Mouse (Mus musculus): ENCODE measurements at regions not wholly inside any gene's neighbourhood (a gene's known extent, or its start where the extent isn't known, plus 50 kb on each side); places are given as distances from the start of the nearest gene placed in this dataset.
A peak's percentile ranks its signal among the peaks of the same experiment; 100 is the strongest.

DNA sequence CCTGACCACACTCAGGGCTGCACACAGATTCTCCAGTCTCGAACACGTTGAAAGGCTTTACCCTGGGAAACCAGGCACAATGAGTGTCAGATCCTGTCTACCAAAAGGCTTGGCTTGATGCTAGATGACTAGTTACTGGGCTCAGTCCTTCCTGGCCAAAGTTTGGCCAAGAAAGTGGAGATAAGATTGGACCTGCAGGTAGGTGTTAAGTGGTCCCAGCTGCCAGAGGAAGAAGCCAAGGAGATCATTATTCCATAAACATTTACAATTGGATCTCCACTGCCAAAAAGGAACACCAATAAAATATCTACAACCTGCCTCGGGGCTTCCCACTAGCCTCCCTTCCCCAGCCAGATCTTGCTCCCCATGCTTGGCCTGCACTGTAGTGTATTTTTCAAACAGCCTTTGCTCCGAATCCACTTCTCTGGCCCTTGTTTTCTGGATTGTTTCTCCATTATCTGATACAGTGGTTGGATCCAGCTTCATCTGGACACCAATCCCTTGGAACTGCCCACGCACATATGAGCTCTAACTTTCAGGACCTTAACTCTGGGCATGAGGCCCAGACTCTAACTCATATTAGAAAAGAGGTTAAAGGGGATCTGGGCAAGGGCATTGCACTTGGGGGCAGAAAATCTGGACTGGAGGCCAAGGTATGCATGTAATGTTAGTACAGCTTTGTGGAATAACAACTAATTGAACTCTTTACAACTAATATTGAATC, 345.3 kb upstream of the Intu start:
- no peak for DNase-seq (ENCODE audit: low spot score)
- H3K36me3 ChIP-seq: no peaks in the 10 kb centered on the region
- H3K27ac ChIP-seq: no peak overlapping the region
- H3K4me3 ChIP-seq: no peak overlapping the region
- H3K4me1 ChIP-seq (replicated peaks): no peaks in the 10 kb centered on the region
- 93% methylated on average over 5 of the region's 5 CpGs for WGBS
- no peaks in the 10 kb centered on the region for H3K27me3 ChIP-seq (ENCODE audit: insufficient read depth, poor library complexity, severe bottlenecking)
- H3K9me3 ChIP-seq: no peaks in the 10 kb centered on the region

- no peaks in the 10 kb centered on the region for H3K4me1 ChIP-seq (replicated peaks)
- no peaks in the 10 kb centered on the region for H3K27me3 ChIP-seq (ENCODE audit: insufficient read depth, poor library complexity, severe bottlenecking)
- no peaks in the 10 kb centered on the region for H3K36me3 ChIP-seq
- no peak for DNase-seq (ENCODE audit: low spot score)
- WGBS: 82% methylated on average over 6 of the region's 6 CpGs
- no peak overlapping the region for H3K4me3 ChIP-seq
- no peak overlapping the region for H3K27ac ChIP-seq
- H3K9me3 ChIP-seq: no peaks in the 10 kb centered on the region
Measured at GRCm38 (mm10) chr3:40189529-40189928, 341.6 kb upstream of the Intu start.

DNA sequence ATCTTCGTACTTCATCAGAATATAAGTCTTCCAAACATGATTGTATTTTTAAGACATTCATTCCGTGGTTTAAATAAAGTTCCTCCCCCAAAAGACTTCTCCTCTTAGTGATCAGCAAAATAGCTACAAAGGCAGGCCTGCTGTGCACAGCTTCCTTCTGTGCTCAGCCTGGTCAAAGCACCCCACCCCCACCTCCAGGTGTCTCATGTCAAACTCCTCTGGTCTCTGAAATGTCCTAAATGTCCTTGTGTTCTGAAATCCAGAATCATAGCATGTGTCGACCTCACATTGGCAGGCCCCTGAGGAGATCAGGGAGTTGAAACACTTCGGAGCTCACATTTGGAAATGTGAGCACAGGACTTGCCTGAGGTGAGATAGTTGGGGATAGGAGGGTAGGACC, 341.1 kb upstream of the Intu start:
- no peak for DNase-seq (ENCODE audit: low spot score)
- WGBS: 66% methylated on average over 4 of the region's 4 CpGs
- Histone ChIP-seq H3K27ac (no peak overlapping the region), H3K9me3 (no peaks in the 10 kb centered on the region), H3K4me1 (replicated peaks) (no peaks in the 10 kb centered on the region), H3K27me3 (ENCODE audit: insufficient read depth, poor library complexity, severe bottlenecking) (no peaks in the 10 kb centered on the region), H3K4me3 (no peak overlapping the region), H3K36me3 (no peaks in the 10 kb centered on the region)

GRCm38 (mm10) chr3:40200174-40200573, 330.9 kb upstream of the Intu start:
- H3K27me3 ChIP-seq (ENCODE audit: insufficient read depth, poor library complexity, severe bottlenecking): no peaks in the 10 kb centered on the region
- no peaks in the 10 kb centered on the region for H3K4me1 ChIP-seq (replicated peaks)
- DNase-seq (ENCODE audit: low spot score): no peak
- WGBS: 91% methylated on average over 4 of the region's 4 CpGs
- no peaks in the 10 kb centered on the region for H3K36me3 ChIP-seq
- no peaks in the 10 kb centered on the region for H3K9me3 ChIP-seq
- no peak overlapping the region for H3K27ac ChIP-seq
- H3K4me3 ChIP-seq: no peak overlapping the region

- H3K4me1 ChIP-seq (replicated peaks): peaks cover 11% of the 10 kb centered on the region
- no peaks in the 10 kb centered on the region for H3K27me3 ChIP-seq (ENCODE audit: insufficient read depth, poor library complexity, severe bottlenecking)
- WGBS: 54% methylated on average over 4 of the region's 4 CpGs
- no peak overlapping the region for H3K27ac ChIP-seq
- DNase-seq (ENCODE audit: low spot score): no peak
- no peak overlapping the region for H3K4me3 ChIP-seq
- no peaks in the 10 kb centered on the region for H3K36me3 ChIP-seq
- no peaks in the 10 kb centered on the region for H3K9me3 ChIP-seq
Measured at GRCm38 (mm10) chr3:40206326-40206725, 324.8 kb upstream of the Intu start.

- Histone ChIP-seq H3K9me3 (no peaks in the 10 kb centered on the region), H3K4me3 (no peak overlapping the region), H3K36me3 (no peaks in the 10 kb centered on the region), H3K27me3 (ENCODE audit: insufficient read depth, poor library complexity, severe bottlenecking) (no peaks in the 10 kb centered on the region), H3K27ac (no peak overlapping the region), H3K4me1 (replicated peaks) (no peaks in the 10 kb centered on the region)
- DNase-seq (ENCODE audit: low spot score): no peak
Measured at GRCm38 (mm10) chr3:40211793-40212192, 319.3 kb upstream of the Intu start.

- H3K4me3 ChIP-seq: no peak overlapping the region
- H3K36me3 ChIP-seq: no peaks in the 10 kb centered on the region
- no peaks in the 10 kb centered on the region for H3K9me3 ChIP-seq
- 89% methylated on average over 1 of the region's 1 CpGs for WGBS
- H3K27ac ChIP-seq: no peak overlapping the region
- DNase-seq (ENCODE audit: low spot score): no peak
- H3K4me1 ChIP-seq (replicated peaks): no peaks in the 10 kb centered on the region
- H3K27me3 ChIP-seq (ENCODE audit: insufficient read depth, poor library complexity, severe bottlenecking): no peaks in the 10 kb centered on the region
Measured at GRCm38 (mm10) chr3:40226772-40227171, 304.3 kb upstream of the Intu start.

DNA sequence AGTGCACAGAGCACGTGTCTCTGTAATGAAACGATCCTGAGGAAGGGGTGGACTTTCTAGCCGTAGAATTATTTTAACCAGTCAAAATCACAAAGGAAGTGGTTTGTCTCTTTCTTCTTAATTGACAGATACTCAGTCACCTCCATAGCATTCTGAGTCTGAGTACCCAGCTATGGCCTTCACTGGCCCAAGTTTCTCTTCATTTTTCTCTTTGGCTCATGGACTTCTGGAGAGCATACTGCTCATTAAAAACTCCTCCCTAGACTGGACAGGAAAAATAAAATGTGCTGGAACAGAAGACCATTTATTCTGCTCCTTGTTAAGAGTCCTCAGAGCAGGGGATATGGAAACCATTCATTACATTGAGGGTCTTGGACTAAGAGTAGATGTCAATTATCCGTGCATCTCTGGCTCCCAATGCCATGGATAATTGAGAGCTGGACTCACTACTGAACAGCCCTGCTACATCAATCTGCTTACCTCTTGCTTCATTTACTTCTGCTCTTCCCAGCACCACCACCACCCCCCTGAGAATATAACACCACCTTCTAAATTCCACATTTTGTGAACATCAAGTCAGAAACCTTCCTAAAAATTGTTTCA, 287.5 kb upstream of the Intu start:
- WGBS: 80% methylated on average over 4 of the region's 4 CpGs
- H3K4me1 ChIP-seq (replicated peaks): no peaks in the 10 kb centered on the region
- DNase-seq (ENCODE audit: low spot score): no peak
- no peak overlapping the region for H3K4me3 ChIP-seq
- no peaks in the 10 kb centered on the region for H3K36me3 ChIP-seq
- no peaks in the 10 kb centered on the region for H3K9me3 ChIP-seq
- no peak overlapping the region for H3K27ac ChIP-seq
- H3K27me3 ChIP-seq (ENCODE audit: insufficient read depth, poor library complexity, severe bottlenecking): no peaks in the 10 kb centered on the region

DNA sequence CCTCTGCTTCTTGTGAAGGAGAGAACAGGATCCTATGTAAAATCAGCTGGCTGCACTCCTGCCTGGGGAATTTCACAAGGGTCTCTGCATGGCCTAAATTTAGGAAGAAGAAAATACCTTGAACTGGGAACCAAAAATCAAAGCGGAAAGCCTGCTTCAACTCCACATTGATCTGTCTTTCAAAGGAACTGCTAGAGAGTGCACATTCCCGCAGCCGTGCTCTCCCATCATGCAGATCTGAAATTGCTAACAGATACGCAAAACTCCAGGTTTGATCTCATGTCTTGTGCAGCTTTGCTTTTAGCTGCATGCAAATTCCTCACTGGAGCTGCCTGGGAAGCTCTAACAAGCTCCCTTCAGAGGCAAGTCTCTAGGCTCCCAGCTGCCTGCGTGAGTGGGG, 276.7 kb upstream of the Intu start:
- Histone ChIP-seq H3K9me3 (no peaks in the 10 kb centered on the region), H3K27ac (no peak overlapping the region), H3K4me1 (replicated peaks) (peaks cover 10% of the 10 kb centered on the region; the same call in 1 of the 2 replicates), H3K4me3 (no peak overlapping the region), H3K27me3 (ENCODE audit: insufficient read depth, poor library complexity, severe bottlenecking) (no peaks in the 10 kb centered on the region), H3K36me3 (no peaks in the 10 kb centered on the region)
- WGBS: 56% methylated on average over 5 of the region's 5 CpGs
- DNase-seq (ENCODE audit: low spot score): peak; percentile 4

DNA sequence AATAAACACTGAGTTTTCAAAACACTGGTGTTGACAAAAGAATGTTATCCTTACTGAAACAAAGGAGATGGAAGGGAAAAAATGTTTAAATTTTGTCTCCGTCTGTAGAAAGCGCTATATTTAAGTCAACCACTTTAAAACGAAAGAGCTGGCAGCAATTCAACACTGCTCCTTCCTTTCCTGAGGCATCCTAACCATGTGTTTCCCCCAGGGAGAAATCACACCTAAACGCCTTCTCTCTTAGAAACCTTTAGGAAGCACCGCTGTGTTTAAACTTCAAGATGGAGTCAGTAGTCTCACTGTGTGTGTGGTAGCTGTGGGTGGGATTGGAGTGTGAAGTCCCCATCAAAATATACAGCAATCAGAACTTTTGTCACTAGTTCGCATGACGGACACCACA, 268.6 kb upstream of the Intu start:
- 86% methylated on average over 7 of the region's 7 CpGs for WGBS
- Histone ChIP-seq H3K4me1 (replicated peaks) (no peaks in the 10 kb centered on the region), H3K4me3 (no peak overlapping the region), H3K9me3 (no peaks in the 10 kb centered on the region), H3K27me3 (ENCODE audit: insufficient read depth, poor library complexity, severe bottlenecking) (no peaks in the 10 kb centered on the region), H3K27ac (no peak overlapping the region), H3K36me3 (no peaks in the 10 kb centered on the region)
- DNase-seq (ENCODE audit: low spot score): no peak

DNA sequence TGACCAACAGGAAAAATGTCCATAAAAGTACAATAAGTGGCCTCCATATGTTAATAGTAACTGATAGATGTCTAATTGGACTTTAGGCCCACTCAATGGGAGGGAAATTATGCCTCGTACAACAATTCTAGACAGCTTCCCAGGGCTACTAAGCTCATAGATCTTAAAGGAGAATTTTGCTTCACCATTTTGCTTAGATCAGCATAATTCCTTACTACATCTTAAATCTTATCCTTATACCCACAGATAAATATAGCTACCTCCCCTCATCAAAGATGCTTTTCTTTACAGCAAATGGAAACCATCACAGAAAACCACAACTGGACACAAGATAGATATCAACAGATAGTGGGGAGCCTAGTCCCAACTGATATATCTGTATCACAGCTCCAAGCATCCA, 263.6 kb upstream of the Intu start:
- Histone ChIP-seq H3K27me3 (ENCODE audit: insufficient read depth, poor library complexity, severe bottlenecking) (no peaks in the 10 kb centered on the region), H3K9me3 (no peaks in the 10 kb centered on the region), H3K4me1 (replicated peaks) (no peaks in the 10 kb centered on the region), H3K27ac (no peak overlapping the region), H3K36me3 (no peaks in the 10 kb centered on the region), H3K4me3 (no peak overlapping the region)
- no peak for DNase-seq (ENCODE audit: low spot score)
- 86% methylated on average over 1 of the region's 1 CpGs for WGBS

GRCm38 (mm10) chr3:40282926-40283325, 248.2 kb upstream of the Intu start:
- H3K36me3 ChIP-seq: no peaks in the 10 kb centered on the region
- H3K4me1 ChIP-seq (replicated peaks): no peaks in the 10 kb centered on the region
- DNase-seq (ENCODE audit: low spot score): no peak
- no peak overlapping the region for H3K27ac ChIP-seq
- no peaks in the 10 kb centered on the region for H3K27me3 ChIP-seq (ENCODE audit: insufficient read depth, poor library complexity, severe bottlenecking)
- H3K4me3 ChIP-seq: no peak overlapping the region
- H3K9me3 ChIP-seq: no peaks in the 10 kb centered on the region
- 96% methylated on average over 1 of the region's 1 CpGs for WGBS

DNA sequence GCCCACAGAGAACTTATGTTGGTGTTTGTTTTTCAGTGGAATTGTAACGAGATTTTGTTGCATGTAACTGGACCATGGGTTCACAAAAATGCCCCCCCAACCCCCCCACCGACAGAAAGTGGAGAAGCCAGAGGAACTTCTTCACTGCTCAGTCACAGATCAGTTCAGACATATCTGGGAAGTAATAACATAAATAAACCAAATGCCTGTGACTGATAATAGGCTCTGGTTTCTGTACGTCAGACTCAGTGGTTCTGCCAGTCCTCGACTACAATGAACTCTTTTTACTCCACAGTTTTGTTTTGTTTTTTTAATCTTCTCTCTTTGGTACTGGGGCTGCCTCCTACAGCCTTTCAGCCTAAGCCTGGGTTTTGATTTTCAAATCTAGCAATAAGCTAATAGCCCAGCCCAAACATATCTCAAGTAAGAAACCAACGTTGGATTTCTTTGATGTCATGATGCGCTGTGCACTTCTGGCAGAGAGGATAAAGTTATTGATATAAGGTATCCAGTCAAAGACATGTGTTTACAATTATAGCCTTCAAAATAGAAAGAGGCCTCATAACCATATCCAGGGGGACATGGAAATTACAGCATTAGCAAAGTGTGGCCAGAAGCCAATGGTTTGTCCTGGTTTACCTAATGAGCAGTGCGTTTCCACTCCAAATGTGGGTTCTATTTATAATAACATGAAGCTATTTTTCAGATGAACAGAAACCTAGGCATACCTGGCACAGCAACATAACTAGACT, 244.0 kb upstream of the Intu start:
- no peak overlapping the region for H3K27ac ChIP-seq
- WGBS: 74% methylated on average over 7 of the region's 7 CpGs
- no peaks in the 10 kb centered on the region for H3K36me3 ChIP-seq

More for the DNA sequence above, 244.0 kb upstream of the Intu start:
- DNase-seq (ENCODE audit: low spot score): no peak
- no peaks in the 10 kb centered on the region for H3K4me1 ChIP-seq (replicated peaks)
- H3K4me3 ChIP-seq: no peak overlapping the region
- no peaks in the 10 kb centered on the region for H3K27me3 ChIP-seq (ENCODE audit: insufficient read depth, poor library complexity, severe bottlenecking)
- H3K9me3 ChIP-seq: no peaks in the 10 kb centered on the region

All from hindbrain, embryonic 10.5 days (tissue).